Mouse (Mus musculus): ENCODE results near the gene Bicd1.
A peak's percentile ranks its signal among the peaks of the same experiment; 100 is the strongest.
"Not testable (repeated sequence)": the region's sequence is repeated elsewhere in the genome, so short reads cannot be mapped to it uniquely, and the experiment has no call there.

The Bicd1 gene

GRCm38 (mm10) chr6:149408833-149409332, at the start of gene Bicd1:
Gene Bicd1, plus strand, starts transcription at chr6:149408886.
- DNase-seq = peak; percentile 87

GRCm38 (mm10) chr6:149362533-149362932, 46.2 kb upstream of the Bicd1 start:
- not testable (repeated sequence) for DNase-seq

GRCm38 (mm10) chr6:149365975-149366374, 42.7 kb upstream of the Bicd1 start:
- DNase-seq = not testable (repeated sequence)

- no peak for DNase-seq
These were observed 42.3 kb upstream of the Bicd1 start for GRCm38 (mm10) chr6:149366403-149366802.

GRCm38 (mm10) chr6:149374986-149375457, 33.7 kb upstream of the Bicd1 start:
- DNase-seq = peak; percentile 39

DNA sequence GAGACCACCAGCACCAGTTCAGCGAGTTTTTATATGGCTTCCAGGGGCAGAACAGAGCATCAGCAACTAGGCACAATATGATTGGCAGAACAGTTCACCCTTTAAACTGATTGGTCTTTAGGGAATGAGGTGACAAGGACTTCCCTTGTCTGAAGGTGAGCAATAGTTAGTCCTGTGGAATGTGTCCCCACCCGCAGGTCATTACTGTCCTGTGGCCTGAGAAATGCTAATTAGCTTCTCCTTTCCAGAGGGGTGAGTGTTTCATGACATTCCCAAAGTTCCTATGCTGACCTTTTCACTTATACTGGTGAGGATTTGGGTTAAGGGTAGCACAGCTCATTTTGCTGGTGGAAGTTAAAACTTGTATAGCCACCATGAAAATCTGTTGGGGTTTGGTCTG, 25.2 kb upstream of the Bicd1 start:
- no peak for DNase-seq

- no peak for DNase-seq
These were observed 22.3 kb upstream of the Bicd1 start for GRCm38 (mm10) chr6:149386389-149386788.

- not testable (repeated sequence) for DNase-seq
These were observed 19.1 kb upstream of the Bicd1 start for GRCm38 (mm10) chr6:149389626-149390025.

DNA sequence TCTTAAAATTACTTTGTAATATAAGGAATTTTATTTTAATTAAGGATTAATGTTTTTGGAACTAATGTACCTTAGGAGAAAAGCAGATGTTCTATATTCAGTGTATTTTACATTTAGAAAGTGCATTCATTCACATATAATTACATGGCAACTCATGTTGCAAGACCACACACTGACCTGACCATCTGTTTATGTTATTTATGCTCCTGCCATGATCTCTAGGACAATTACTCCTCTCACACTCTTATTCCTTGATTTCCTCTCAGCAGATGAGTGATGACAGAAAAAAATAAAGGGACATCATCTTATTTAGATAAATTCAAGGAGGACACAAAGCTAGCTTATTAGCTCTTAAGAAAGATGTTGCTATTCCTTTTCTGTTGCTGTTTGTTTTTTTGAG, 9.3 kb upstream of the Bicd1 start:
- no peak for DNase-seq

DNA sequence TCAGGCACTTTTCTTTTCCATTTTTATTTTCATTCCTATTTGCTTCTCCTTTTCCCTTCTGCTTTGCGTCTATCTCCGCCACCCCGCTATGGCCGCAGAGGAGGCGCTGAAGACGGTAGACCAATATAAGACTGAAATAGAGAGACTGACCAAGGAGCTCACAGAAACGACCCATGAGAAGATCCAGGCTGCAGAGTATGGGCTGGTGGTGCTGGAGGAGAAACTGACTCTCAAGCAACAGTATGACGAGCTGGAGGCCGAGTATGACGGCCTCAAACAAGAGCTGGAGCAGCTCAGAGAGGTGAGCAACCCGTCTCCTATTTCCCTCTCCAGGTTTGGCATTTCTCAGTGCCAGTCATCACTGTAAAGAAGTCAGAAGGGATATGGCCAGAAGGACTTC, 655 bp downstream of the Bicd1 start:
- peak; percentile 37 for DNase-seq

DNA sequence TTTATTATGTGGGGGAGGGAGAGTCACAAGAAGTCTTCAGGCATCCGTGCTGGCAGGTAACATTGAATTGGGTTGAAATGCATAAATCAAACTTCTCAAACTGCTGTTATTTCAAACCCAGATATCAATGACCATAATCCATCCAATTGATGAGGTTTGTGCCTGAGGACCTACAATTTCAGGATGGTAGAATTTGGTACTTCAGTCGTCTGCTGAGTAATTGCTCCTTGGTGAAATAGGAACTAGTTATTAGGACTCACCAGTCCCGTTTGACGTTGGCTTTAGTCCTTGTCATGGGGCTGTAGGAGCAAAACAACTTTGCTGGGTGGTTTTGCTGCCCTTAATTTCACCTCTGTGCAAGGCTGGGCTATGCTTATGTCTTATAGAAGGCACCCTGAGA, 1.2 kb downstream of the Bicd1 start:
- DNase-seq = no peak

DNA sequence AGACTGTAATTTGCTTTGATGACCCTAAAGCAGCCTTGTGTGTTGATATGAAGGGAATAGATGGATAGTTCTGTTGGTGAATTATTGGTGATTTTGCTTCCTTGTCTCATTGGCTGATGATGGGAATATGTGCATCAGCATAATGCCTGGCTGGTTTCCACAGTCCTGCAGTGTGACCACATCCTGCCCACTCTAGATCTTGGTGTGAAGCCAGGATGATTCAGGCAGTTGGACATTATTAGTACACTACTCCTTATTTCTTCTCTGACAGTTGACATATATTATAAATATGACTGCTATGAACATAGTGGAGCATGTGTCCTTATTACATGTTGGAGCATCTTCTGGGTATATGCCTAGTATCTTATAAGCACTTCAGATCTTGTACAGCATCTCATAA, 4.6 kb downstream of the Bicd1 start:
- DNase-seq = peak; percentile 46

- DNase-seq = no peak
These were observed 16.1 kb downstream of the Bicd1 start for GRCm38 (mm10) chr6:149424748-149425147.

- no peak for DNase-seq
These were observed 30.5 kb downstream of the Bicd1 start for GRCm38 (mm10) chr6:149439140-149439539.

- DNase-seq = peak; percentile 13
These were observed 34.2 kb downstream of the Bicd1 start for GRCm38 (mm10) chr6:149442884-149443283.

- no peak for DNase-seq
These were observed 37.2 kb downstream of the Bicd1 start for GRCm38 (mm10) chr6:149445854-149446253.

DNA sequence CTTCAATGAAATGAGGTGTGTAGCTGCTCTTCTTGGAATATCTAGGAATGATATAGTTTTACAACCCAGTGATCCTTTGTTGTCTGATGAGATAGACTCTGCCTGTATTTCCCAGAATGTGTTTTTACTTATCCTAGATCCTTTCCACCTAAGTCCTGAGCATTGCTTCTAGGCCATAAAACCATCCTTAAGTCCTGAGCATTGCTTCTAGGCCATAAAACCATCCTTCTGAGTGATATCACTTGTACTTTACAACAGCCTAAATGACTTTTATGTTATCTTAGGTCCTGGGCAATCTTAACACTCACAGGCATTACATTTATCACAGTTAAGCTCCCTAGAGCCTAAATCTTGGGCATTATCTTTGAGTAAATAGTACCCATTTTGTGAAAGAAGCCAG, 48.6 kb downstream of the Bicd1 start:
- DNase-seq = no peak

DNA sequence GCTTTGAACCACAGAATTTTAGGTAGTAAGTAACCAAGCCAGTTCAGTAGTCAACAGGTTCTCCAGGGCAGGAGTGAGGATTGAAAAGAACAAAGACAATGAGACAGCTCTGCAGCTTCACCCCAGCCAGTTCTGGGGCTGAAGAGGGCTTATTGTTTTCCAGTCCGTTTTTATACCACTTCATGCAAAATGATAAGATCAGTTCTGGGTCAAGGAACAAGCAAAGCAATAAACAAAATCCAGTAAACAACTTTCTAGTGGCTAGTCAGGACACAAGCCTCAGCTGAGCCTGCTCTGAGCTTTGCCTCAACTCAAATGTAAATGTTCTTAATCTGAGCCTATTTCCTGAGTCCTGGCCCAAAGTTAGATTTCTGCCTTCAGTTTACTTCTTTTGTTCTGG, 52.3 kb downstream of the Bicd1 start:
- no peak for DNase-seq

DNA sequence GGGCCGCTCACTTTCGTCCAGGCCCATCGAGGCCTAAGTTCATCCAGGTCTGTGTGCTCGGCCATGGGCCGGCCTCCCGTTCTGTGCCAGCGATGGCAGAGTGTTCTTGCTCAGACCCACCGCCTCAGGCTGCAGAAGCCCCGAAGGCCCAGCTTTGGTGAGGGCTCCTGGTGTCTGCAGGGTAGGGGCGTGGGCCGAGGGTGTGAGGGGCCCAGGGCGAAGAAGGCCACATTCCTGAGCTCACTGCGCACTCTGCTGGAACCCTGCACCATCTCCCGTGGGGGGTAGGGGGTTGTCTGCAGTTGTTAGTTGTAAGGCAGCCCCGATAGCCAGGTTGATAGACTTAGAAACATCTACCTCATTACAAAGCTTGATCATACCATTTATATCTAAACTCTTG, 62.8 kb downstream of the Bicd1 start:
- DNase-seq = no peak

- DNase-seq = peak; percentile 24
These were observed 63.8 kb downstream of the Bicd1 start for GRCm38 (mm10) chr6:149472441-149472840.

- DNase-seq = not testable (repeated sequence)
These were observed 73.2 kb downstream of the Bicd1 start for GRCm38 (mm10) chr6:149481868-149482267.

DNA sequence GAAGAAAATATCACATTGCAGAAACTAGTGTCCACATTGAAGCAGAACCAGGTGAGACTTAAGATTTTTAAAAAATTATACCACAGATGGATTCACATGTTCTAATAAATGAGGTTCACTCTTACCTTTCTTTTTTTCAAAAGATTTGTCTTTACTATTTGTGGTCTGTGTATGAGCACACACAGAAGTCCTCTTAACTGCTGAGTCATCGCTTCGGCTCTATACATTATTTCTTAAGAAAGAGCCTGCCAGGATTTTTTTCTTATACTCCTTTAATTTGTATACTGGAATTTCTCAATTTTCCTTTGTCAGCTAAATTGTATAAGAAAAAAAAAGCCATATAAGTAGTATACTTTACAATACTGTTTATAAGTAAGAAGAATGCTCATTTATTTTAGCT, 86.0 kb downstream of the Bicd1 start:
- no peak for DNase-seq

GRCm38 (mm10) chr6:149495925-149496324, 87.2 kb downstream of the Bicd1 start:
- DNase-seq = peak; percentile 19

GRCm38 (mm10) chr6:149565720-149566498, 157.2 kb downstream of the Bicd1 start:
- peak; percentile 53 for DNase-seq

GRCm38 (mm10) chr6:149567219-149567618, 158.5 kb downstream of the Bicd1 start:
- DNase-seq = no peak
